In the genomic region with DNA sequence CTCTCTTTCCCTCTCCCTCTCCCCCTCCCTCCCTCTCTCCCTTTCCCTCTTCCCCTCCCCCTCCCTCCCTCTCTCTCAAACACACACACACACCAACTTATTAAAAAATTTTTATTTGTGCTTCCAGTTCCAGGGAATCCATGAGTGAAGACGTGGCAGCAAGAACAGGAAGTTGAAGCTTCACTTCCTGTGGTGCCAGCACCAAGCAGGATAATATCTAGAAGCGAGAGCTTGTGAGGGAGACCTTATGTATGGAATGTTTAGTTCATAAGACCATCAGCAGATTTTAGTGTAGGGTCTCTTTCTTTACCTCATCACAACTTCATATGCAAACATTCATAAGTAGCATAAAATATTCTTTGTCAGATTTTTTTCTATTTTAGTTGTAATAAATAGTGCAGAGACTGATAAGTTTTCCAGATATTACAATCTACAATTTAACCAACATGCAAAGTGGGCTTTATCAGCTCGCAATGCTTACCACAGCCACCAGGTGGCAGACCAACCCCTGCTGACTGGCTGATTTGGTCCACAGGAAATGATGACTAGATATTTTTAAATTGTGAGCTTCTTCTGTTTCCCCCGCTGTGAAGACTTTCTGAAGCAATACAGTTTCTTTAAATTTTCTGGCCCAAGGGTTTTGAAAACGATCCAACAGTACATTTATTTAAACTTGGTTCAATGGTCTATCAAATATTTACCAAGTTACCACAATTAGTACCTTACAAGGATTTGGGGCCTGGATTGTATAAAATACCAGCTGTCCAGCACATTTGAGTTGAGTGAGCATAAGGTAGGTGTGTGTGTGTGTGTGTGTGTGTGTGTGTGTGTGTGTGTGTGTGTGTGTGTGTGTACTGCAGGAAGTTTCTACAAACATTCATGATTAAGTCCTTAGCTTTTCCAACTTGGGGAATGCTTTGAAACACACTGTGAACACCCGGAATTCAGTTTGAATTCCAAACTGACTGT, we compare ENCODE assay signal across 8 mouse cellular contexts. TPM values are rescaled to one million over a fixed set of nuclear protein-coding genes. Genes with fewer than 3 reads are reported as not detected.
DNase-seq lines count a peak whose midpoint lies in the region; ATAC-seq lines count a peak whose summit lies in the region.

No protein-coding gene starts in this region.

- H3K36me3 ChIP-seq in kidney, embryonic 16.5 days (ENCODE audit: insufficient read depth, low read length), result no peaks in the 10 kb centered on the region
- H3K36me3 ChIP-seq in liver, embryonic 12.5 days, result no peaks in the 10 kb centered on the region

- H3K27ac ChIP-seq in kidney, embryonic 16.5 days (ENCODE audit: low read length), result peak overlapping the region; percentile 60
- H3K27ac ChIP-seq in liver, embryonic 12.5 days, result peak overlapping the region; percentile 60; the same call in 1 of the 2 replicates

- H3K4me1 ChIP-seq in kidney, embryonic 16.5 days (ENCODE audit: insufficient read depth, low read length), result no peaks in the 10 kb centered on the region
- H3K4me1 ChIP-seq in liver, embryonic 12.5 days, result peaks cover 24% of the 10 kb centered on the region

- ATAC-seq in common myeloid progenitor, adult 5-6 weeks (replicated peaks; ENCODE audit: low read depth, poor library complexity, severe bottlenecking), result peak; percentile 88
- ATAC-seq in kidney, embryonic 16.5 days (ENCODE audit: low FRiP score, low TSS enrichment), result peak; percentile 2; the same call in 1 of the 2 replicates
- ATAC-seq in liver, embryonic 12.5 days, result no peak

- DNase-seq in B cell, adult 2 months, result peak; percentile 92 to 95
- DNase-seq in T-cell, adult 2 months (ENCODE audit: low spot score), result peak; percentile 80
- DNase-seq in gastrocnemius, postnatal 4 days (ENCODE audit: low spot score in 2 of 2), result peak; percentile 50 to 71
- DNase-seq in ovary, adult 18-20 months (ENCODE audit: low spot score), result peak; percentile 24
- DNase-seq in thymus, postnatal 10 days (ENCODE audit: low spot score in 2 of 2), result peak; percentile 69 to 87

- no peak overlapping the region for H3K4me2 ChIP-seq in kidney, embryonic 16.5 days (replicated peaks; ENCODE audit: low read depth, low read length)
- H3K4me2 ChIP-seq in liver, embryonic 12.5 days, result no peak overlapping the region

- H3K9me3 ChIP-seq in kidney, embryonic 16.5 days (ENCODE audit: low read length), result no peaks in the 10 kb centered on the region
- no peaks in the 10 kb centered on the region for H3K9me3 ChIP-seq in liver, embryonic 12.5 days (replicated peaks)

- no peaks in the 10 kb centered on the region for H3K27me3 ChIP-seq in kidney, embryonic 16.5 days (ENCODE audit: insufficient read depth, low read length)
- no peaks in the 10 kb centered on the region for H3K27me3 ChIP-seq in liver, embryonic 12.5 days (replicated peaks)

- H3K4me3 ChIP-seq in kidney, embryonic 16.5 days (ENCODE audit: low read length), result no peak overlapping the region
- no peak overlapping the region for H3K4me3 ChIP-seq in liver, embryonic 12.5 days

- WGBS in kidney, embryonic 16.5 days, result 18% methylated on average over 6 of the region's 6 CpGs
- WGBS in liver, embryonic 12.5 days (ENCODE audit: insufficient replicate concordance), result 15% methylated on average over 6 of the region's 6 CpGs

- H3K9ac ChIP-seq in kidney, embryonic 16.5 days (replicated peaks; ENCODE audit: low read length), result no peak overlapping the region
- no peak overlapping the region for H3K9ac ChIP-seq in liver, embryonic 12.5 days

RNA-seq across cellular contexts. Expression of gene Rpia, which starts 19.8 kb away (rescaled TPM):
- 143 and 145 TPM in 2 replicates for total RNA-seq in common myeloid progenitor, adult 5-6 weeks (2017)
- 10 to 100 TPM; 10.8 to 11.1 TPM for total RNA-seq in gastrocnemius, postnatal 4 days (2021)
- polyA plus RNA-seq in kidney, embryonic 16.5 days (2015; fragmentation: Nextera tagmentation; extraction: Ambion mirVana), result 2.3 and 3.0 TPM in 2 replicates
- polyA plus RNA-seq in liver, embryonic 12.5 days (2016; fragmentation: Nextera tagmentation; extraction: Ambion mirVana), result 4.5 and 5.1 TPM in 2 replicates

RNA-seq across cellular contexts. Expression of gene Eif2ak3, which starts 32.5 kb away (rescaled TPM):
- 14.5 and 15.1 TPM in 2 replicates for total RNA-seq in common myeloid progenitor, adult 5-6 weeks (2017)
- total RNA-seq in gastrocnemius, postnatal 4 days (2021), result 10 to 100 TPM; 20.3 to 22.2 TPM
- 11.9 and 12.2 TPM in 2 replicates for polyA plus RNA-seq in kidney, embryonic 16.5 days (2015; fragmentation: Nextera tagmentation; extraction: Ambion mirVana)
- 5.2 and 6.2 TPM in 2 replicates for polyA plus RNA-seq in liver, embryonic 12.5 days (2016; fragmentation: Nextera tagmentation; extraction: Ambion mirVana)

Comparison
In these comparisons a context has a peak if more than half of its experiments do, and no peak if none do; other contexts are left out.
1. DNase-seq: peak in every context shown above with its lines; median percentile 94 in B cell, adult 2 months; 80 in T-cell, adult 2 months; 78 in thymus, postnatal 10 days; 60 in gastrocnemius, postnatal 4 days; 24 in ovary, adult 18-20 months.
2. RNA of gene Rpia, which starts 19.8 kb away (total RNA-seq): 143 to 145 TPM in common myeloid progenitor, adult 5-6 weeks; 10.8 to 11.1 TPM in gastrocnemius, postnatal 4 days; every median in the first group is over 10 times any median in the second.